Mouse (Mus musculus) liver, embryonic 16.5 days (tissue): ENCODE results near the gene Fam189a1. TPM values are rescaled to one million over a fixed set of nuclear protein-coding genes. Genes with fewer than 3 reads are reported as not detected.
A peak's percentile ranks its signal among the peaks of the same experiment; 100 is the strongest.

Experiments used
- ATAC-seq: fragments of 200-750 bp; cut with Nextera tagmentation; 2 replicates; pipeline ENCODE4 v1.8.0; 2017; ENCODE audit warnings: low read depth, mild to moderate bottlenecking, moderate number of reproducible peaks, moderate library complexity
- H3K27ac ChIP-seq: fragments of 300-500 bp; sonication (generic); 2 replicates; pipeline ENCODE4 v1.5.1; 2014; ENCODE audit warnings: mild to moderate bottlenecking, low read length
- H3K27me3 ChIP-seq: fragments of 300-500 bp; sonication (generic); 2 replicates; pipeline ENCODE4 v1.6.1; 2014; ENCODE audit warnings: low read depth, low read length, mixed read lengths; ENCODE audit not compliant: control insufficient read depth, insufficient read depth
- H3K36me3 ChIP-seq: fragments of 300-500 bp; sonication (generic); 2 replicates; pipeline ENCODE4 v1.6.1; 2014; ENCODE audit warnings: mild to moderate bottlenecking; ENCODE audit not compliant: control insufficient read depth, insufficient read depth
- H3K4me1 ChIP-seq: fragments of 300-500 bp; sonication (generic); 2 replicates; pipeline ENCODE4 v1.6.1; 2014; ENCODE audit warnings: low read depth, low read length, mixed read lengths; ENCODE audit not compliant: control insufficient read depth
- H3K4me2 ChIP-seq: fragments of 300-500 bp; sonication (generic); 2 replicates; pipeline ENCODE4 v1.6.1; 2014; ENCODE audit warnings: low read depth, low read length, mixed read lengths
- H3K4me3 ChIP-seq: fragments of 300-500 bp; sonication (generic); 2 replicates; pipeline ENCODE4 v1.5.1; 2014; ENCODE audit warnings: low read depth, mild to moderate bottlenecking, low read length
- H3K9ac ChIP-seq: fragments of 300-500 bp; sonication (generic); 2 replicates; pipeline ENCODE4 v1.6.1; 2014; ENCODE audit warnings: low read depth, low read length
- H3K9me3 ChIP-seq: fragments of 300-500 bp; sonication (generic); replicated peaks from 2 replicates; pipeline ENCODE4 v1.6.1; 2016; ENCODE audit warnings: low read length; ENCODE audit not compliant: control insufficient read depth
- WGBS: fragments of 180-500 bp; shearing (Covaris S2); extraction: QIAGEN DNeasy Blood & Tissue Kit; methylation state at CpG from one replicate; pipeline ENCODE4 v1.1.7; 2014; ENCODE audit not compliant: insufficient replicate concordance; 5-methylcytosine and 5-hydroxymethylcytosine counted together
- polyA plus RNA-seq: library from polyadenylated mRNA; unstranded; fragments of >200 nt; fragmentation: Nextera tagmentation; extraction: Ambion mirVana; gene quantifications from 2 replicates; pipeline ENCODE4 v1.2.1, GENCODE M21; 2015

The Fam189a1 gene
- polyA plus RNA-seq, 1 experiment from 2014 or later, result not detected

GRCm38 (mm10) chr7:64905506-64905905, 250.9 kb downstream of the Fam189a1 start:
- ATAC-seq, result no peak
- H3K27ac ChIP-seq, result no peak overlapping the region
- no peaks in the 10 kb centered on the region for H3K36me3 ChIP-seq
- H3K4me3 ChIP-seq, result no peak overlapping the region
- H3K4me1 ChIP-seq, result no peaks in the 10 kb centered on the region
- H3K4me2 ChIP-seq, result no peak overlapping the region
- H3K9ac ChIP-seq, result no peak overlapping the region
- WGBS, result 49% methylated on average over 3 of the region's 3 CpGs
- H3K27me3 ChIP-seq, result no peaks in the 10 kb centered on the region
- no peaks in the 10 kb centered on the region for H3K9me3 ChIP-seq

GRCm38 (mm10) chr7:64900249-64900648, 256.1 kb downstream of the Fam189a1 start:
- no peaks in the 10 kb centered on the region for H3K4me1 ChIP-seq
- H3K4me2 ChIP-seq, result no peak overlapping the region
- H3K9me3 ChIP-seq, result no peaks in the 10 kb centered on the region
- 51% methylated on average over 2 of the region's 2 CpGs for WGBS
- no peaks in the 10 kb centered on the region for H3K27me3 ChIP-seq
- no peaks in the 10 kb centered on the region for H3K36me3 ChIP-seq
- no peak for ATAC-seq
- H3K9ac ChIP-seq, result no peak overlapping the region
- no peak overlapping the region for H3K4me3 ChIP-seq
- H3K27ac ChIP-seq, result no peak overlapping the region

- no peak overlapping the region for H3K27ac ChIP-seq
- H3K9me3 ChIP-seq, result no peaks in the 10 kb centered on the region
- ATAC-seq, result no peak
- H3K4me1 ChIP-seq, result no peaks in the 10 kb centered on the region
- no peaks in the 10 kb centered on the region for H3K27me3 ChIP-seq
- WGBS, result 40% methylated on average over 6 of the region's 6 CpGs
- no peaks in the 10 kb centered on the region for H3K36me3 ChIP-seq
- no peak overlapping the region for H3K9ac ChIP-seq
- no peak overlapping the region for H3K4me2 ChIP-seq
- H3K4me3 ChIP-seq, result no peak overlapping the region
These were observed 259.8 kb downstream of the Fam189a1 start for GRCm38 (mm10) chr7:64896587-64896986.

GRCm38 (mm10) chr7:64895685-64896101, 260.7 kb downstream of the Fam189a1 start:
- 37% methylated on average over 5 of the region's 5 CpGs for WGBS
- H3K9me3 ChIP-seq, result no peaks in the 10 kb centered on the region
- no peaks in the 10 kb centered on the region for H3K36me3 ChIP-seq
- no peak overlapping the region for H3K4me2 ChIP-seq
- no peak overlapping the region for H3K4me3 ChIP-seq
- H3K4me1 ChIP-seq, result no peaks in the 10 kb centered on the region
- no peak for ATAC-seq
- no peak overlapping the region for H3K9ac ChIP-seq
- no peaks in the 10 kb centered on the region for H3K27me3 ChIP-seq
- no peak overlapping the region for H3K27ac ChIP-seq

GRCm38 (mm10) chr7:64891139-64891538, 265.2 kb downstream of the Fam189a1 start:
- peak; percentile 47; the same call in 1 of the 2 replicates for ATAC-seq
- H3K27ac ChIP-seq, result no peak overlapping the region
- no peak overlapping the region for H3K4me3 ChIP-seq
- H3K9me3 ChIP-seq, result no peaks in the 10 kb centered on the region
- WGBS, result 50% methylated on average over 3 of the region's 3 CpGs
- H3K36me3 ChIP-seq, result no peaks in the 10 kb centered on the region
- H3K9ac ChIP-seq, result no peak overlapping the region
- H3K27me3 ChIP-seq, result no peaks in the 10 kb centered on the region
- H3K4me2 ChIP-seq, result no peak overlapping the region
- H3K4me1 ChIP-seq, result no peaks in the 10 kb centered on the region

- no peaks in the 10 kb centered on the region for H3K36me3 ChIP-seq
- H3K4me3 ChIP-seq, result no peak overlapping the region
- H3K9ac ChIP-seq, result no peak overlapping the region
- WGBS, result 74% methylated on average over 9 of the region's 9 CpGs
- H3K4me2 ChIP-seq, result no peak overlapping the region
- H3K27ac ChIP-seq, result no peak overlapping the region
- H3K9me3 ChIP-seq, result no peaks in the 10 kb centered on the region
- H3K4me1 ChIP-seq, result no peaks in the 10 kb centered on the region
- no peaks in the 10 kb centered on the region for H3K27me3 ChIP-seq
- ATAC-seq, result no peak
These were observed 266.5 kb downstream of the Fam189a1 start for GRCm38 (mm10) chr7:64889919-64890318.

GRCm38 (mm10) chr7:64884187-64884862, 272.0 kb downstream of the Fam189a1 start:
- no peaks in the 10 kb centered on the region for H3K27me3 ChIP-seq
- WGBS, result 56% methylated on average over 11 of the region's 11 CpGs
- H3K4me3 ChIP-seq, result no peak overlapping the region
- no peaks in the 10 kb centered on the region for H3K4me1 ChIP-seq
- no peak overlapping the region for H3K4me2 ChIP-seq
- no peak overlapping the region for H3K9ac ChIP-seq
- H3K9me3 ChIP-seq, result no peaks in the 10 kb centered on the region
- no peak overlapping the region for H3K27ac ChIP-seq
- ATAC-seq, result no peak
- no peaks in the 10 kb centered on the region for H3K36me3 ChIP-seq

- H3K27me3 ChIP-seq, result no peaks in the 10 kb centered on the region
- no peak overlapping the region for H3K27ac ChIP-seq
- 57% methylated on average over 6 of the region's 6 CpGs for WGBS
- no peak for ATAC-seq
- no peak overlapping the region for H3K4me3 ChIP-seq
- H3K9me3 ChIP-seq, result no peaks in the 10 kb centered on the region
- H3K4me2 ChIP-seq, result no peak overlapping the region
- H3K9ac ChIP-seq, result no peak overlapping the region
- H3K36me3 ChIP-seq, result no peaks in the 10 kb centered on the region
- H3K4me1 ChIP-seq, result no peaks in the 10 kb centered on the region
These were observed 274.1 kb downstream of the Fam189a1 start for GRCm38 (mm10) chr7:64882243-64882642.

GRCm38 (mm10) chr7:64881387-64881786, 275.0 kb downstream of the Fam189a1 start:
- Histone ChIP-seq H3K36me3 (no peaks in the 10 kb centered on the region), H3K9ac (no peak overlapping the region), H3K27ac (no peak overlapping the region), H3K4me2 (no peak overlapping the region), H3K4me1 (no peaks in the 10 kb centered on the region), H3K9me3 (no peaks in the 10 kb centered on the region), H3K4me3 (no peak overlapping the region), H3K27me3 (no peaks in the 10 kb centered on the region)
- WGBS, result 29% methylated on average over 7 of the region's 7 CpGs
- ATAC-seq, result no peak
